Mouse (Mus musculus) ovary, postnatal 10 days (tissue): ENCODE measurements around the gene Gtdc1.

ENCODE experiments used
- DNase-seq: peaks from one replicate; pipeline ENCODE4 v3.0.0; 2022; ENCODE audit warnings: low spot score

The Gtdc1 gene

DNA sequence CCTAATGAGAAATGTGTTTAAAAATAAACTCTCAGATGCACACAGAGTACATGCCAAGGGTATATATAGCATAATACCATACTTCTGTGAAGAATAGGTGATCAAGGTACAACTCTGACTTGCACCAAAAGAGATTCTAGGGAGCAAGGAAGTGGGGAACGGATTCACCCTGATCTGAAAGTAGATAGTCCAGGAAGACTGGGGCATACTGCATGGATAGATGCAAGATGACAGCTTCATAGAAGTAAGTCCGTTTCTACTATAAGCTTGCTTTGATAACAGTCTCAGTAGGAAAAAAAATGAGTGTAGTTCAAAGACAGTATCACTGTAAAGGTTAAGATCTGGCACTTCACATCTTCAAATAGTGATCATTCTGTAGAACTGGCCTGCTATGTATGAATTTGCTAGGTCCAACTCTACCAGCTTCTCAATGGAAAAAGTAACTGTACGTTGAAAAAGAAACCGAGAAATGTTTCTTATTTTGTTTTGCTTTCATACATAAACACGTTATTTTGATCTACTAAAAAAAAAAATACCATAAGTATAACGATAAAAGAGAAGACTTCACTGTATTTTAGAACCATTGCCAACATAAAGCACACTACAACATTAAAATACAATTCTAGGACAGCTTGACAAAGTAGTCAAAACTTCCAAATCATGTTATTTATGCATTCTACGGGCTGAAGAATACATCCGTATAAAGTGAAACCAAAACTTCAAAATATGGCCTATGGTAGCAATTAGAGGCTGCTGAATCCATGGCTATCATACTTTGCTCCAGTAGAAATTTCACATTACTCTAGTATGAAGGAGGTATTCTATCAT lies 4.2 kb downstream of the Gtdc1 start:
- no peak for DNase-seq

DNA sequence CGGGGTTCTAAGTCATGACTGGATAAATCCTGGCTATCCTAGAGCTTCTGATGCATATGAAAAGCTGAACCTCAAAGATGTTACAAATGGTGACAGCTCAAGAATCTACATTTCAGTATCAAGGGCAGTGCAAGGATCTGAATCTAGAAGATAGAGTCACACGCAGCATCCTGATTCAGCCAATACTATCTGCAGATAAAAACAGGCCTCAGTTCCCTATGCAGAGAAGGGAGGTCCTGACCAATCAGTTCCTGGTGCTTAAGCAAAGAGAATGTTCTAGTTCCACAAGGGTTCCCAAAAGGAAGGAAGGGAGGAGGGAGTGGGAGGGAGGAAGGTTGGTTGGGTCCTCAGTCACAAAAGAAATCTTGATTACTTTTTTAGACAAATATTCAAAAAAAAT lies 5.0 kb downstream of the Gtdc1 start:
- no peak for DNase-seq

DNA sequence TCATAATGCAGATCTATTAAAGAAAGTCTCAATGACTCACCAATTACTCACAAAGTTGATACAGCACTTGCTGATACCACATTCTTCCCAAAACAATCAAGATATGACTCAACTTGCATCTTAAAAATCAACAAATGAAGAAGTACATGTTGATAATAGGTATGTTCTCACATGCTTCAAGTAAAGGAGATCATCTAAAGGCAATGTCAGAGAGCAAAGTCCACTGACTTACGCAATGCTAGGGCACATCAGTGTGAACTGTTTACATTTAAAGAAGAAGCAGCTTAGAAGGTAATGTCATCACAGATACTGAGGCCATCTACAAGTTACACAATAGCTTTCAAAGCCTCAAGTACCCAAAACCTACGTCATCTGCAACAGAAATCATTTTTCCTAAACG lies 7.0 kb downstream of the Gtdc1 start:
- DNase-seq, result no peak

DNA sequence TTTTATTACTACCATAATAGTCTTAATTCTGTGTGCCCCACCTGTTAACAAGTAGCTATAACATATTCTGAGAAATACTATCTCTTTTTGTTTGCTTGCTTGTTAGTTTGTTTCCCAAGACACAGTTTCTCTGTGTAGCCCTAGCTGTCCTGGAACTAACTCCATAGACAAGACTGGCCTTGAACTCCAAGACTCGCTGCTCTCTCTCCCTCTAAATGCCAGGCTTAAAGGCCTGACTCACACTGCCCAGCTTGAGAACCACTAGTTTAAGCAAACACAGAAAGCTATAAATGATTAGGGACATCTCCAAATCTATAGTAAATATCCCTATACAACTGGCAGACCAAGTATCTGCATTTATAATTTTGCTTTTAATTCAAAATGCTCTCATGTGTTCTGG lies 8.1 kb downstream of the Gtdc1 start:
- no peak for DNase-seq

DNA sequence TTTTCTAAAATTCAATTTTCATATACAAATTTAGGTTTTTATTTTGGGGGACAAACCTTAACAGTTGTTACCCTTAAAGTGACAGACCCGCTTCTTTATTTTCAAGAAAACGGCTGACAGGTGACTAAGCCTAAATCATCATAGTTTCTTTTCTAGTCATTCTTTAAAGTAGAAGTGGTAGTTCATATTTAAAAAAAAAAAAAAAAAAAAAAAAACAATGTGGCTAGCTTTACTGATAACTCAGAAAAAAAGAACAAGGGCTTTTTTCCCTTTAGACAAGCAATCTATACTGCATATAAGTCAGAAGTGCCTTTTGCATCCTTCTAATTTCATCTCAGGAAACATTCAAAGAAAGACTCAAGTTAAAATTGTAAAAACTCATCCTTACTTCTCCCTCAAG lies 8.7 kb downstream of the Gtdc1 start:
- no peak for DNase-seq

DNA sequence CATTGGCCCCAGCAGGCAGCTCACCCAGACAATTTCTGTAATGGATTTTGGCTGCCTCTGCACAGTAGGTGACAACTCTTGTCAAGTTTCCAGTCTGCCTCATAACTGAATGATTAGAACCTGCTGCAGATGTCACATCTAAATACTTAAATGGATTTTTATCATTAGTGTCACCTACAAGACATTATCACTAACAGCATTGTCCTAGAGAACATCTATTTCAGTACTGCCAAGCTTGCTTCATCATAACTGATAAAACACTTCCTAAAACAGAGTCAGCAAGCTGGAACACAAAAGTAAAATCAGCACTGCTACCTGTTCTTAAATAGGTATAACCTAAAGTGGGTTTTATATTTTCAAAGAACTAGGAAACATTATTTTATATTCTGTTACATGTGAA lies 11.2 kb downstream of the Gtdc1 start:
- no peak for DNase-seq

DNA sequence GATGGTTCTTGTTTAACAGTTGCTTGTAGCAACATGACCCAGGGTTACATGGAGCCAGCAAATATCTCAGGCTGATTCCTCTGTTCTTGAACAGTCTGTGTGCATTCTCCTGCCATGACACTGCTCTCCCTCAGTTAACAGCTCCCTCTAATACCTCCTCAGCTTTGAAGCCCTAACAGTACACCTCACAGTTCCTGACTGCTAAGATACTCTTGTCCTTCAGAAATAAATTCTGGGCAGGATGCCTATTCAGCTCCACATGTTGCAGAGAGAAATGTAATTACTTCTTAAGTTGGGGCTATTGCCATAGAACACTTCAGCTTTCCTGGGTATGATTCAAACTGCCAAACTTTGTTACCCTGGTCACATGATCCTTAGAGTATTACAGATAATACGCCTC lies 29.7 kb downstream of the Gtdc1 start:
- DNase-seq, result no peak

DNA sequence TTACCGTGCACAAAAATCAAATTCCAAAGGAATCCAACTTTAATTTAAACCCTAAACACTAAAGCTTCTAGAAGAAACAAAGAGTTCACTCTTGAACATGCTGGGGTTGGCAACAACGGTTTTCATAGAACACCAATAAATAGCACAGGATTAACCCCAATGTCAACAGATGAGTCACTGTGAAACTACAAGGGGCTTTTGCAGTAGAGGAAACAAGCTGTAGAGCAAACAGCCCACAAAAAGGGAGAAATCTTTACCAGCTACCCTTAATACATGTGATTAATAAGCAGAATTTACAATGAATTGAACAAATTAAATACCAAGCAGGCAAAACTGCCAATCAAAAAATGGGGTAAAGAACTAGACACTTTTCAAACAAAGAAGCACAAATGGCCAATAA lies 53.7 kb downstream of the Gtdc1 start:
- no peak for DNase-seq

DNA sequence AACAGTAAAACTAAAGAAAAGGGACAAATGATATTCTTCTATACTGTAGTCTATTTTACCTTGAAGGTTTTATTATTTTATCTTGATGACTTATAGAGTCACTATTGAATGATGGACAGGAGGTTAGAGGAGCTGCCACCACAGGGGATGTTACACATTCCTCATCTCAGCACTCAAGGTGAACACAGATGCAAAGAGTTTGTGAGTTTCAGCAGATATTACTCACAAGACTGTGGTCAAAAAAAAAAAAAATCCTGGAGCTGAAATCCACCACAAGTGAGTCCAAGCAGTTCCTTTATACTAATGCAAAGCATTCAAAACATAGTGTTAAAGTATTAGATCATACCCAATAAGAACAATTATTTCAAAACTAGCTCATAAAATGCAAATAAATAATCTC lies 62.7 kb downstream of the Gtdc1 start:
- DNase-seq, result no peak

DNA sequence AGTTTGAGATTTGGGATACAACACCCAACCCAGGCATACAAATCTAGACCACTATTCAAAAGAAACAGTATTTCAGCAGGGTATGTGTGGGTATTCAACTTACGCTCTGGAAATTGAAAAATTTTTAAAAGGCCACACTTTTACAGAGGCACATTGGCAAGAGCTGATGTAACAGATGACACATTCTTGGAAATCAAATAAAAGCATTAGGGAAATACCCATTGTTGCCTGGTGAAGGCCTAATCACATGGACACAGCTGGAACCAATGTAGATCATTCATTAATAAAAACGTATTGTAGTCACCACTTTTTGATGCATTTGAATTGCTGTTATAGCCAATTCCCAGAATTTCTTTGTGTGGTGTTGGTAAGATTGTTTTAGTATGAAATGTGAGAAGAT lies 73.0 kb downstream of the Gtdc1 start:
- DNase-seq, result no peak

DNA sequence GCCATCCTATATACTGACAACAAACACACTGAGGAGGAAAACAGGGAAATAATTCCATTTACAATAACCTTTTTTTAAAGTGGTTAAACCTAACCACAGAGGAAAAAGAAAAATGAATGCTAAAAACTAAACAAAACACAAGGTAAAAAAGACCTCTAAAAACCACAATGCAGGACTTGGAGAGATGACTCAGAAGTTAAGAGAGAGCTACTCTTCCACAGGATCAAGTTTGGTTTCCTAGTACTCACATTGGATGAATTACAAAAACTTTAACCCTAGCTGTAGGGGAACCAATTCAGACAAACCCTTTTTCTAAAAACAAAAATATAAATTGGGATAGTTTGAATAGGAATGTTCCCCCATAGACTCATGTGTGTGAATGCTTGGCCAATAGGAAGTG lies 77.8 kb downstream of the Gtdc1 start:
- no peak for DNase-seq

DNA sequence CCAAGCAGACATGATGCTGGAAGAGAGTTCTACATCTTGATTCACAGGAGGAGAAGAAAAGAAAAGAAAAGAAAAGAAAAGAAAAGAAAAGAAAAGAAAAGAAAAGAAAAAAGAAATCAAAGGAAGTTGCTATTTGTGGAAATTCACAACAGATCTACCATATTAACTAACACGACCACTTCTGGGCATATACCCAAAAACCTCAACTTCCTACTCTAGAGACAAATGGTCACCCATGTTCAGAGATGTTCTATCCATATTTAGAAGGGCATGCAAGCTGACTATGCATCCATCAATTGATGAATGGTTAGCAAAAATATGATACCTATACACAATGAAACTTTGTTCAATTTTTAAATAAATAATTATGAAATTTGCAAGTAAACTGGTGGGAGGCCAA lies 79.3 kb downstream of the Gtdc1 start:
- no peak for DNase-seq

DNA sequence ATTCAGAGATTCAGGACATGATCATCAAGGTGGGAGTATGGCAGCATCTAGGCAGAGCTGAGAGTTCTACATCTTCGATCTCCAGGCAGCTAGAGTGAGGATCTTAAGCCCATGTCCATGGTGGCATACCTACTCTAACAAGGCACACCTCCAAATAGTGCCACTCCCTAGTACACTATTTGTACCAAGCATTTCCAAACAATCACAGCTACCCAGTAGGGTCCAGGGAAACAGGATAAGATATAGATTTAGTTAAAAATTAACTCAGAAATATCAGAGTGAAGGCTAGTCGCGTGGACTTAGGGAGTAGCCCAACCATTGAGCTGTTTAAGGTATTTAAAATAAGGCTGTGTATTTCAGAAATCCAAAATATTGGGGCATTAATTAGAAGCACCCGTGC lies 82.0 kb downstream of the Gtdc1 start:
- no peak for DNase-seq

DNA sequence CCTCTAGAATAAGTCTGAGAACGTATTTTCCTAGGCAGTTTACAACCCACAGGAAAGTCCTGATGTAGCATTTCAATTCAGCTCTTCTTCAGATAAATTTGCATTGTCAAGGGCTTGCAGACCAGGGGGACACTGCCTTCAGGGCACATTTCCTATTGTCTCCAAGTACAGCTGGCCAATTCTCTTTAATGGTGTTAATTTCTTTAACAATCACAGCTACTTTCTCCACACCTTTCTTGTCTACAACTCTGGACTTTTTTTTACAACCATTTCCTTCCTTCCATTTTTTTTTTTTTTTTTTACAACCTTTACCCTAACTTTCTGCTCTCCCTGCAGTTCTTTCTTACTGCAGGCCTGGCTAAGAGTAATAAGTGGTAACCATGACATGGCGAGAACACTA lies 97.7 kb downstream of the Gtdc1 start:
- DNase-seq, result no peak

DNA sequence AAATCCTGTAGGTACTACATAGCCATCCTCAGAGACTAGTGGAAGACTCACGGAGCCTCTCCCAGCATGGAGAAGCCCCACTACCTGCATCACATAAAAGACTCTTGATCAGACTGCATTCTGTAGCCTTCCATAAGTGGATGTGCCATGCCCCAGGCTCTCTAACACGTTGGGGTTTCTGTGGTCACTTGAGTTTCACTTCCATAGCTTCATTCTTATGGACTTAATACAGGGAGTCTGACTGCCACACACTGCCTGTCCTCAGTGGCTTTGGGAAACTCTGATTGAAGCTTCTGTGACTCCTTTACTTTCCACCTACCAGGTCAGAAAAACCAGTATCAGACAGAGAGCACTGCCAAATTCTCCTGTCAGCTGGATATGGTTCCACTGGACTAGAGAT lies 98.1 kb downstream of the Gtdc1 start:
- no peak for DNase-seq

DNA sequence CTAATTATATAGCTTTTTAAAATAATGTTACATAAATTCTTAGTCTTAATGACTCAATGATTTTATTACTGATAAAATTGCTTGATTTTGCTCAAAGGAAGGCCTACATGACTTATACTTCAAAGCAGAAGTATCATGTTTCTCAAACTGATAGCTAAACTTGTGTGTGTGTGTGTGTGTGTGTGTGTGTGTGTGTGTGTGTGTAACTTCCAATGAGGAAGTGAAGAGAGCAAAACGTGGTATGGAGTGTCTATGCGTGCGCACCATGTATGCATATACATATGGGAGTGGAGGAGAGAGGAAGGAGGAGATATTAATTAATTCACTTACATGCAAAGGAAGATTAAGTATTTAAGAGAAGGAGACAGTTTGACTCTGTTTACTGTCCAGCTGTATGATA lies 100.8 kb downstream of the Gtdc1 start:
- DNase-seq, result no peak

DNA sequence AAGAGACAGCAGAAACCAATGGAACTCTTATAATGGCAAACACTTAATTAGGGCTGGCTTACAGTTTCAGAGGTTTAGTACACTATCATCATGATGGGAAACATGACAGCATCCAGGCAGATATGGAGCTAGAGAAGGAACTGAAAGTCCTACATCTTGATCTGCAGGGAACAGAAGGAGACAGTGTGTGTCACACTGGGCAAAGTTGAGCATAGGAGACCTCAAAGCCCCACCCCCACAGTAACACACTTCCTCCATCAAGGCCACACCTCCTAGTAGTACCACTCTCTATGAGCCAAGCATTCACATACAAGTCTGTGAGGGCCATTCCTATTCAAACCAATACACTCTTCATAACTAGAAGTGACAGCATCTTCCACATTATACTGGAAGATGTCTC lies 109.7 kb downstream of the Gtdc1 start:
- DNase-seq, result no peak

DNA sequence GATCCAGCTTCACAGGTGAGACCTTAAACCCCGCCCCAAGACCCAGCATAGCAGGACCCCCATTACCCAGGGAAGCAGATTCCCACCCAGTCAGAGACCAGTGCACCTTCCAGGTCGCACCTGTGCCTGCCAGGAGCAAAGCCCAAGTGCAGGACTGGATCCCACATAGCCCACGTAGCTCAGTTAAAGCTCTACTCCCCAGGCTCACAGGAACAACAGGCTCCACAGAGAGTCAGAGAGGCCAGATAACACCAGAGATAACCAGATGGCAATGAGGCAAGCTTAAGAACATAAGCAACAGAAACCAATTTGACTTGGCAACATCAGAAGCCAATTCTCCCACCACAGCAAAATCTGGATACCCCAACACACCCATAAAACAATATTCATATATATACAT lies 113.7 kb downstream of the Gtdc1 start:
- no peak for DNase-seq

DNA sequence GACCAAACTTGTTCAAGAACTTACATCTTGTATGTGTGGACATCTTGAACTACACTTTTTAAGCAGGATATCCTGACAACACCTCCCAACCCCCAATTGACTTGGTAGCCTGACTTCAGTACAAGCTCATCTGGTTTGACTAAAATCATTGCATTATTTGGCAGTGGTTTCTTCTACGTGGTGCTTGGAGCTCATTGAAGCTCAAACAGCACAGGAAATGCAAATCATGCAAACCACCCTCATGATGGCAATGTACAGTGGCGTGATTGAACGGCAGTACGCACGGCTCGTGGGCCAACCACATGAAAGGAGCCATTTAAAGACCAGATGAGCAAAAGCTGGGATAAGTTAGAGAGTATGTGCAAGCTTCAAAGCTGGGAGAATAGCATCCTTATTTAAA lies 123.0 kb downstream of the Gtdc1 start:
- DNase-seq, result no peak

DNA sequence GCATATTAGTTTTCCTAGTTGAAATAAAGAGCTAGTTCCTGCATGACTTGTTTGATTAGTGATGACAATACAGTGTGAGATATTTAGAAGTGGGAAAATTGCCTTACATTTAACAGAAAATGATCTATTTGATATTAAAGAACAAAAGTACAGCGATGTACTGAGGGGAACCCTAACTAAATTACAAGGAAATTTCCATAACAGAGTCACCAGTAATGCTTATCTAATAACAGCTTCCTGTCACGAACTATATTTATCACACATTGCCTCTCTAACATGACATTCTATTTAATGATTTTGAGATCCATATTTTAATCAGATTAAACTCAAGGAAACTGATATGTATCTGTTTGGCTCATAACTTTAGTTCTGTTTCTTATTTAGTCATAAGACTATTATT lies 126.1 kb downstream of the Gtdc1 start:
- DNase-seq, result no peak

DNA sequence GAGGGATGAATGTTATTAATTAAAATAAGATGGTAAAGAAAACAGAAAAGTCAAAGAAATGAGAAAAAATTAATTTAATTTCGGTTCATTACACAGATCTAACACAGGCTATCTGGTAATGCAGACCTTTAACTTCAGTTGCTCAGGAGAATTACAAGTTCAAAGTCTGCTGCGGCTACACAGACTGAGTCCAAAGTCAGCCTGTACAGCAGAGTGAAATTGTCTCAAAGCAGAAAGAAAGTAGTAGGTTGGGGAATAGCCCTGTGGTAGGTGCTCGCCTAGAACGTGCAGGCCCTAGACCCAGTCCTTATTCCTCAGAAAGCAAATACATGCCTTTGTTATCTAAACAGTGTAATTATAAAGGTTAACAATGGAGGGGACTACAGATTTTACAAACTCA lies 135.6 kb downstream of the Gtdc1 start:
- no peak for DNase-seq

DNA sequence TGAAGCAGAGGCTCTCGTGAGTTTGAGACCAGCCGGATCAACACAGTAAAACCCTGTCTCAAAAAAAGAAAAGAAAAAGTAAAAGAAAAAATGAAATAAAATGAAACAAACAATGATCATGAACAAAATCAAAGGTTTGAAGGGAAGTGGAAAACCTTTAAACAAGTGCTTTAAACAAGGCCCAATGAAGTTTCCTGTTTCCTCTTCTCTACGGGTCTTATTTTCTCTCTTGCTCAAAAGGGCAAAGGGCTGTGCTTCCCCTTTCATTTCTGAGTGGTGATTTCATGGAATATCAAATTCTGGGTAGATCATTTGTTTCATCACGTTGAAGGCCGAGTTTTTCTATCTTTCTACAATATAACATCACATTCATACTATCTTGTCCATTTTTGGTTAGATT lies 136.3 kb downstream of the Gtdc1 start:
- no peak for DNase-seq

DNA sequence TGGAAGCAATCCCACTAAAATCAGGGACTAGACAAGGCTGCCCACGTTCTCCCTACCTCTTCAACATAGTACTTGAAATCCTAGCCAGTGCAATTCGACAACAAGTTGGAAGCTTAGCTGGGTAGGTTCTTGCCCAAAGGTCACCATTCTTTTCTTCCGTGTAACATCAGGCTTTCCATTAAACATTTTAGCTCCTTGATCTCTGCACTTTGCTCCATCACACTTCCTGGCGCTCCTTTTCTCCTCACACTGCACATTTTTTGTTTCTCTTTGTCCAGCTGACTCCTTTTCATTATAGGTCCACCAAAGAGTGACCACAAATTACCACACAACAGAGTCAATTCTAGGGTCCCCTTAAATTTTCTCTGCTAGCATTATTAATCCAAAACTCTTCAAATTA lies 144.7 kb downstream of the Gtdc1 start:
- no peak for DNase-seq

DNA sequence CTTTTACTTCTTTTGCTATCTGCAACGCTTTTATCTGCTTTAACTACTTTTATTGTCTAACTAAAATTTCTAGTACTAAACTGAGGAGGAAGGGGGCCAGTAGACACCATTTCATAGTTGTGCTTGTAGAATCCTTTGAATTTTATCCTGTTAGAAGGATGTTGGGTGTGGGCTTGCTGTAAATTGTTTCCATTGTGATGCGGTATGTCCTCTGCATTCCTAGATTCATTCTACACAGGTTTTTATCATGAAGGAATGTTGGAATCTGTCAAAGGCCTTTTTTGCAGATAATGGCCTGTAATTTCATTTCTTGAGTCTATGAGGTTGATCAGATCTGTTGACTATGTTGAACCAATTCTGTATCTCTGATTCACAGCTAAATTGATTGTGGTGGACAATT lies 146.5 kb downstream of the Gtdc1 start:
- no peak for DNase-seq

DNA sequence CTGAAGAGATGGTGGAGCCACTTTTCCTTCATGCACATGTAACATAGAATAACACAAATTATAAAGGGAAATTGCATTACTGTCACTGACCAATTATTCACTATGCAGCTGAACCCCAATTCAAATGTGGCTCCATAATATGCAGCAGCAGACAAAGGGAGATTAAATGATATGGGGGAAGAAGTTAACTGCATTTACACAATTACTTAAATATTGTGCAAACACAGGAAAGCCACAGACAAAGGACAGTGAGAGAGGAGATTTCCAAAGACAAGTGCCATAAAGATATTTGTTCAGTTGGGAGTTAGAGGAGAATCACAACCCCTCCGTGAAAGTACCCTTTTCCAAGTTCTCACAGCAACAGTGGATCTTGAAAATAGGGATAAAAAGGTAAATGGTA lies 163.6 kb downstream of the Gtdc1 start:
- DNase-seq, result no peak
